11 mouse cellular contexts compared by ENCODE assay signal in genomic region chr4:94900744-94901143, GRCm38 (mm10). TPM values are rescaled to one million over a fixed set of nuclear protein-coding genes. Genes with fewer than 3 reads are reported as not detected.
A peak's percentile ranks its signal among the peaks of the same experiment; 100 is the strongest.
DNase-seq lines count a peak whose midpoint lies in the region; ATAC-seq and TF ChIP-seq lines count a peak whose summit lies in the region.
"Had no signal": no experiment of that assay in that cellular context is flagged by ENCODE, and none has a peak within 500 bp of the region (broad histone marks: within the 10 kb centered on the region; RNA-seq: fewer than 3 reads in every experiment).

No protein-coding gene starts in this region.

- no peaks in the 10 kb centered on the region for H3K9me3 ChIP-seq in forebrain, embryonic 11.5 days (ENCODE audit: control insufficient read depth, low read length)
- H3K9me3 ChIP-seq in forebrain, embryonic 16.5 days (ENCODE audit: control insufficient read depth, low read length): no peaks in the 10 kb centered on the region
- H3K9me3 ChIP-seq in liver, embryonic 14.5 days (ENCODE audit: control insufficient read depth, low read length): no peaks in the 10 kb centered on the region
- H3K9me3 ChIP-seq: heart, embryonic 13.5 days; lung, embryonic 15.5 days had no signal

- no peak overlapping the region for H3K4me2 ChIP-seq in forebrain, embryonic 11.5 days (ENCODE audit: low read depth, low read length, severe bottlenecking)
- no peak overlapping the region for H3K4me2 ChIP-seq in forebrain, embryonic 16.5 days (ENCODE audit: low read length)
- no peak overlapping the region for H3K4me2 ChIP-seq in liver, embryonic 14.5 days (ENCODE audit: low read depth)
- H3K4me2 ChIP-seq: heart, embryonic 13.5 days; lung, embryonic 15.5 days had no signal

- no peak for TF ChIP-seq EP300 in liver, embryonic 14.5 days (IDR thresholded peaks at IDR 0.05; ENCODE audit: low read depth)

- H3K4me3 ChIP-seq in forebrain, embryonic 11.5 days (ENCODE audit: low read depth, low read length): no peak overlapping the region
- H3K4me3 ChIP-seq in forebrain, embryonic 16.5 days (replicated peaks; ENCODE audit: low read length): no peak overlapping the region
- H3K4me3 ChIP-seq in liver, embryonic 14.5 days (ENCODE audit: insufficient read depth in 1 of 2, low read depth in 2 of 2, low read length in 2 of 2): no peak overlapping the region
- H3K4me3 ChIP-seq: heart, embryonic 13.5 days; lung, embryonic 15.5 days had no signal

- no peaks in the 10 kb centered on the region for H3K27me3 ChIP-seq in forebrain, embryonic 11.5 days (ENCODE audit: control insufficient read depth, insufficient read depth, low read length)
- no peaks in the 10 kb centered on the region for H3K27me3 ChIP-seq in forebrain, embryonic 16.5 days (replicated peaks; ENCODE audit: control insufficient read depth, insufficient read depth, low read length)
- no peaks in the 10 kb centered on the region for H3K27me3 ChIP-seq in liver, embryonic 14.5 days (ENCODE audit: control insufficient read depth, insufficient read depth, low read length)
- H3K27me3 ChIP-seq: heart, embryonic 13.5 days; lung, embryonic 15.5 days had no signal

- no peak for DNase-seq in forebrain, embryonic 11.5 days (ENCODE audit: low spot score)
- DNase-seq in liver, embryonic 14.5 days (ENCODE audit: low read depth in 3 of 3, low spot score in 3 of 3): peak in 2 of 3 experiments; percentile 11 to 13
- no peak for DNase-seq in liver
- peak; percentile 14 for DNase-seq in embryo, embryonic 11.5 days (ENCODE audit: low read depth, low spot score)
- peak; percentile 50 for DNase-seq in mesoderm, embryonic 11.5 days (ENCODE audit: low read depth, low spot score)
- no peak for DNase-seq in cerebellum, postnatal 25 days
- no peak for DNase-seq in frontal cortex, postnatal 25 days (ENCODE audit: low spot score in 2 of 2)

- H3K27ac ChIP-seq in forebrain, embryonic 11.5 days (ENCODE audit: low read depth, low read length): no peak overlapping the region
- no peak overlapping the region for H3K27ac ChIP-seq in forebrain, embryonic 16.5 days (ENCODE audit: low read length)
- H3K27ac ChIP-seq in liver, embryonic 14.5 days: no peak overlapping the region
- H3K27ac ChIP-seq: heart, embryonic 13.5 days; lung, embryonic 15.5 days had no signal

- ATAC-seq in forebrain, embryonic 11.5 days (replicated peaks; ENCODE audit: low FRiP score): 0 out of 2 replicates have a peak, but pooled peaks have one; percentile 15
- ATAC-seq in forebrain, embryonic 16.5 days: no peak
- no peak for ATAC-seq in liver, embryonic 14.5 days (ENCODE audit: insufficient read depth)

- WGBS in forebrain, embryonic 11.5 days: 34% methylated on average over 2 of the region's 2 CpGs
- WGBS in forebrain, embryonic 16.5 days: 39% methylated on average over 2 of the region's 2 CpGs
- WGBS in liver, embryonic 14.5 days (ENCODE audit: insufficient replicate concordance): 4% methylated on average over 2 of the region's 2 CpGs

- H3K36me3 ChIP-seq in forebrain, embryonic 11.5 days (ENCODE audit: control insufficient read depth, insufficient read depth, low read length): no peaks in the 10 kb centered on the region
- H3K36me3 ChIP-seq in forebrain, embryonic 16.5 days (ENCODE audit: control insufficient read depth, insufficient read depth): no peaks in the 10 kb centered on the region
- no peaks in the 10 kb centered on the region for H3K36me3 ChIP-seq in liver, embryonic 14.5 days (replicated peaks; ENCODE audit: control insufficient read depth, insufficient read depth, low read depth)
- H3K36me3 ChIP-seq: heart, embryonic 13.5 days; lung, embryonic 15.5 days had no signal

- H3K9ac ChIP-seq in forebrain, embryonic 11.5 days (ENCODE audit: low read length): no peak overlapping the region
- H3K9ac ChIP-seq in forebrain, embryonic 16.5 days (replicated peaks; ENCODE audit: low read depth, low read length): no peak overlapping the region
- no peak overlapping the region for H3K9ac ChIP-seq in liver, embryonic 14.5 days (replicated peaks)
- H3K9ac ChIP-seq: heart, embryonic 13.5 days; lung, embryonic 15.5 days had no signal

- H3K4me1 ChIP-seq in forebrain, embryonic 11.5 days (replicated peaks; ENCODE audit: control insufficient read depth, insufficient read depth, low read length): no peaks in the 10 kb centered on the region
- H3K4me1 ChIP-seq in forebrain, embryonic 16.5 days (replicated peaks; ENCODE audit: control insufficient read depth, insufficient read depth, low read length): no peaks in the 10 kb centered on the region
- H3K4me1 ChIP-seq in liver, embryonic 14.5 days (replicated peaks; ENCODE audit: control insufficient read depth in 2 of 2, insufficient read depth in 2 of 2, low read length in 1 of 2): no peaks in the 10 kb centered on the region
- H3K4me1 ChIP-seq: heart, embryonic 13.5 days; lung, embryonic 15.5 days had no signal

- TF ChIP-seq CTCF in liver, embryonic 14.5 days (IDR thresholded peaks at IDR 0.05; ENCODE audit: low read depth): peak; percentile 33; the same call in 1 of the 2 replicates

RNA-seq across cellular contexts. Expression of gene Eqtn, which starts 27.9 kb away (rescaled TPM):
- not detected in 2 replicates for polyA plus RNA-seq in forebrain, embryonic 11.5 days (2014; fragmentation: Nextera tagmentation; extraction: Ambion mirVana)
- 0.32 TPM in 1 of 2 replicates, not detected in the other for polyA plus RNA-seq in forebrain, embryonic 16.5 days (2015; fragmentation: Nextera tagmentation; extraction: Ambion mirVana)
- 0.07 and 0.11 TPM in 2 replicates for polyA plus RNA-seq in liver, embryonic 14.5 days (2012; rRNA removed)
- polyA plus RNA-seq in liver, embryonic 14.5 days (2014; fragmentation: Nextera tagmentation; extraction: Ambion mirVana): not detected in 2 replicates
- polyA plus RNA-seq: heart, embryonic 13.5 days; lung, embryonic 15.5 days; small intestine, adult 2 months had no signal

Comparison
In these comparisons a context has a peak if more than half of its experiments do, and no peak if none do; other contexts are left out.
1. DNase-seq: peak in liver, embryonic 14.5 days (2 of 3), embryo, embryonic 11.5 days (single experiment) and mesoderm, embryonic 11.5 days (single experiment); none in forebrain, embryonic 11.5 days (single experiment), liver (single experiment), cerebellum, postnatal 25 days (0 of 2) and frontal cortex, postnatal 25 days (0 of 2).